Mouse (Mus musculus) granulocyte monocyte progenitor cell, adult 5-6 weeks (primary cell): ENCODE measurements around the gene Ccr1. TPM values are rescaled to one million over a fixed set of nuclear protein-coding genes. Genes with fewer than 3 reads are reported as not detected.
A peak's percentile ranks its signal among the peaks of the same experiment; 100 is the strongest.
"Not testable (repeated sequence)": the region's sequence is repeated elsewhere in the genome, so short reads cannot be mapped to it uniquely, and the experiment has no call there.

Experiments
- ATAC-seq: replicated peaks from 2 replicates; pipeline ENCODE4 v1.8.0; 2016; ENCODE audit warnings: mild to moderate bottlenecking, moderate TSS enrichment, inconsistent platforms; ENCODE audit not compliant: poor library complexity, severe bottlenecking
- total RNA-seq, 2 experiments: library from RNA; stranded (forward) in 1 of 2; stranded (reverse) in 1 of 2; fragments of 200-712, 200-1000 nt in 1 of 2; fragments of >200 nt in 1 of 2; fragmentation: Nextera tagmentation in 1 of 2; gene quantifications; 2 replicates each; pipeline ENCODE4 v1.2.3; 2014 to 2017

Gene Ccr1
- total RNA-seq (2014; fragmentation: Nextera tagmentation) (2.1 and 3.8 TPM in 2 replicates), total RNA-seq (2017) (4.7 and 5.6 TPM in 2 replicates)

DNA sequence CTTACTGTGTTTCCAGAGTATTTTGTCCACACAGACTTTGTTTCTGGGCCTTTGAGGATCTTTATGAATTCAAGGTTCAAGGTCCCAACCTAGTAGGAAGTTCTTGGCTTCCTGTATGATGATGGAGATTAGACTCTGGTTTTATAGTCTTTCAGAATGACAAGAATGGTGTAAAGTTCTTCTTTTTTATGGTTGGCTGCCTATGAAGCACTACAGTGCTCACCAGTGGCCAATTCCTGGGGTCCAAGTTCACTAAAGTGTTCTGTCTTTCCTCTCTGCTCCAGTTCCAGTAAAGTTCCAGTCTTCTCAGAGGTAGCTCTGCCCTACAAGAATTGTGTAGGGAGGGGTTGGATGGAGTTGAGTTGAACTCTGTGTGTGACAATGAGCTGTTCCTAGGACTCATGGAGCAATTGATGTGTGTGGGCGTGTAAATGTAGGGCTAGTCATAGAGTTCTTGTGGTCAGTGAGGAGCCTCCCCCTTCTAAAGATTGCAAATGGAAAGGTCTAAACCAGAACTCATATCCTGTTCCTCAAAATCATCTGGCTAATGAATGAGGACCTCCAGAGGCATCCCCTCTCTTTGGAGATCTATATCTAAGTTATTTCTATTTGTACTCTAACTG is at the start of gene Ccr1:
Ccr1 (minus strand) TSS at position 403 of the 623 bp plus-strand sequence.
- ATAC-seq: peak; percentile 81

DNA sequence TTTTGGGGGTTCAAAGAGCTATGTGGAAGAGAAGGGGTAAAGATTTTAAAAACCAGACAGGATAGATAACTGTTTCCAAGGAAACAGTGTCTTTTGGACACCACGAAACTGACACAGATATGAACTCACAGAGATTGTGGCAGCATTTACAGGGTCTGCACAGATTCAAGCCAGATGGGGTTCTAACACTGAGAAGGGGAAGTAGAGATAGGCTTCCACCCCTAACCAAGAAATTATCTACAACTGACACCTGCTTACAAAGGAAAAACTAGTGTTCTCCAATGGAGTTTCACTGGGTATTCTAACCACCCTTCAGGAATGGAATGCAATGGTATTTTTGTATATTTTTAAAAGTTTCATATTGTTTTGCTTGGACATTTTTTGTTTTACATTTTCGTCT is 47.6 kb upstream of the Ccr1 start:
- peak; percentile 70 for ATAC-seq

DNA sequence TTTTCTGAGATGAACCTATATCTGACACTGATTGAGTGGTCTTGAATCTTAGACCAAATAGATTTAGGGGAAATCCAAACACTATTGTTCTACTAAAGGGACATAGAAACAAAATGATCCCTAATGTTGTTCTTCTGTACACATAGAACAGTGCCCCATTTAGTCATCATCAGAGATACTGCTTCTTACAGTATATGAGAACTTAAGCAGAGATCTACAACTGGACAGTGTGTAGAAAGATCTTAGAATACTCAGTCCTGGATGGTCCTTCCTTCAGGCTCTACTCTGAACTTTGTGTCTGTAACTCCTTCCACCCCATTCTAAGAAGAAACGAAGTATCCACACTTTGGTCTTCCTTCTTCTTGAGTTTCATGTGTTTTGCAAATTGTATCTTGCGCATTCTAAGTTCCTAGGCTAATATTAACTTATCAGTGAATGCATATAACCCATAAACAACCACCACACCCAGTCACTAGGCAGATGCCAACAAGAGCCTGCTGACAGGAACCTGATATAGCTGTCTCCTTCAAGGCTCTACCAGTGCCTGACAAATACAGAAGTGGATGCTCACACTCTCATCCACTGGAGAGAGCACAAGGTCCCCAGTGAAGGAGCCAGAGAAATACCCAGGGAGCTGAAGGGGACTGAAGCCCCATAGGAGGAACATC is 46.6 kb upstream of the Ccr1 start:
- ATAC-seq: no peak

DNA sequence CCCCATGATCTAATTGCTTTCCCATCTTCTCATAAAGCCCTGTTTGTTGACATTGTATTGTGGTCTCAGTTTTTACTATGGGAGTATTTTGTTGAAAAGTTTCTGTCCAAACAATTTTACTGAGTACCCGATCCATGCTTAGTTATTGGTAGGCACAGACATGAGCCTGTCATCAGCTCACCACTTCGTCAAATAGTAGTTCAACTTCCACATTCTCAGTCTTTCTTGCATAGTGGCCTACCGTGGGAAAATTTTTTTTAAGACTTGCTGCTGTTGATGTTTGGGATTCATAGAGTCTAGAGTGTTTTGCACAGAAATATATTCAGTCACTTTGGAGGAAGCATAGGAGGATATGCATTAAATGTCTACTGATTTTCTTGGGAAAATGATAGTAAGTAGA is 44.8 kb upstream of the Ccr1 start:
- ATAC-seq: no peak

DNA sequence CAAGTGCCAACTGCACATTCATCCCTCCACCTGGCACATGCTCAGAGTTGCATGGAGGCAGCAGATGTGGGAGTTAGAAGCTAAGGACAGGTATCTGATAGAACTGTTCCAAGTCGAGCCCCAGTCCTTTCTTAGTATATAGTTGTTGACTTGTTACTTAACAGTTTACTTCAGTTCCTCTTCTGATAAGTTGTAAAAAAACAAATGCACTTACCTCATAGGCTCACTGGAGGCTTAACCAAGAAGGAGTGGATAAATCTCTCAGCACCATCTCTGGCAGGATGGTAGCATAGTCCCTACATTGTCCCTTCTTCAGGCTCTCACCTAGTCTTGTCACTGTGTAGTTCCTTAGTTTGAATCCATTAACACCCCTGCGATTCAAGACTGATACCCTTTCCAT is 44.2 kb upstream of the Ccr1 start:
- peak; percentile 33; the same call in 1 of the 2 replicates for ATAC-seq

DNA sequence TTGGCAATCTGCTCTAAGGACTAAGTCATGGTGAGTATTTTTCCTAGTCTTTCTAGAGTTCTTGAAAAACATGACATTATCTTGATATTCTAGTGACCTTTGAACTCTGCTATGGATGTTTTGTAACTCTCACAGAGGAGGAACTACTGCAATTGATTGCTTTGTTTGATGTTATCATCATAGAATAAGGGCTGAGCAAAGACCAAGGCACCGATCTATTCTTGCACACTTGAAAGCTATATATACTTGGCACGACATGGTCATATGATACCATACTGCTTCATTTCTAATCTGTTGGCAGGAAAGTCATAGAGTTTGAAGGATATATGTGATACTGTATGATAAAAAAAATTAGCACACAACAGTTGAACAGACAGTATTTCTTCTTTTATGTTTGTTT is 31.3 kb upstream of the Ccr1 start:
- ATAC-seq: no peak; the same call in 1 of the 2 replicates

DNA sequence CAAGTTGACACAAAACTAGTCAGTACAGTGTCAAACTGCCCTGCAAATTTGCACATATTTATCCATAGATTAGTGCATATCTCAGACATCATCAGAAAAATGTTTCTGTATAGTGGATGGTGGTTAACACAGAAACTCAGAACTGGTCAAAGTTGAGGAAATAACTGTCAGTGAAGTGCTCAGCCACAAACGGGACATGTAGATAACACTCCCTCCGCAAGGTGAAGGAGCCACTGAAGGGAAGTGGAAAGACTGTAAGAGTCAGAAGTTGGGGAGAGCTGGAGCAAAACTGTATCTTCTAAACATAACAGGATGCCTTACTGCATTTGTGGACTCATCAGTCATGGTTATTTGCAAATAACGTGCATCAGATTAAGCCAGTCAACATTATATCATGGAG is 29.2 kb upstream of the Ccr1 start:
- ATAC-seq: peak; percentile 56

DNA sequence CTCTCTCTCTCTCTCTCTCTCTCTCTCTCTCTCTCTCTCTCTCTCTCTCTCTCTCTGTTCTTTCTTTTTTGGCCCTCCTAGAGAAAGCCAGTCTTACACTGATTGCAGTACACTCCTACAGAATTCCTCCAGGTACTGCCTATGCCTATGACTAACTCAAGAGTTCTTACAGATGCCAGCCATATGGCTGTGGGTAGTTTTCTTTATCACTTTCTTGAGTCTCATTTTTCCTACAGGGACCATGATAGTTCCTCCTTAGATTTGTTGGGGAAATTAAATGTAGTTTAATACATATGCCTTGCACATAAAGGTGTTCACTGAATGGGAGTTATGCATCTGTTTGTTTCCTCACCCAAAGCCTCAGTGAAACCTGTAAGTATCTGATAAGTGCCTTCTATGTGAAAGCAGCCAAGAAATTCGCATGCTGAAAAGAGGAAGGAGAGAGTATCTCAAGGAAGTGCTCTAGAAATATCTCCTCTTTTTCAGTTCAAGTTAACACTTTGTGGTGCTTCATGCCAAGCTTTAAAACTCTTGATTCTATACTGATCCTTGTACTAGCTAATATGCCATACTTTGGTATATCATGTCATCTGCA is 22.9 kb upstream of the Ccr1 start:
- peak; percentile 78 for ATAC-seq

DNA sequence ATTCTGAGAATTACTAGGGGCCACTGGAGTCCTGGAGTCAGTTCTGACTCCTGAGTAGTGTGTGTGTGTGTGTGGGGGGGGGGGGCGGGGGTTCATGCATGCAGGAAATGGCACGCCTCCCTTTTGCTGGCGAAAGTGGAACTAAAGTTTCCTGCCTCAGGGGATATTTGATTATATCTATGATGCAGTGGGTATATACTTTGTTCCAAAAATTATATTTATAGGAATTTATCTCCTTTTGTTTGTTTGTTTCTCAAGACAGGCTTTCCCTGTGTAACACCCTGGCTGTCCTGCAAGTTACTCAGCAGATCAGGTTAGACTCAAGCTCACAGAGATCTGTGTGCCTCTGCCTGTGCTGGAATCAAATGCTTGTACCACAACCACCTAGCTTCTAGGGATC is 21.2 kb upstream of the Ccr1 start:
- ATAC-seq: peak; percentile 36; the same call in 1 of the 2 replicates

DNA sequence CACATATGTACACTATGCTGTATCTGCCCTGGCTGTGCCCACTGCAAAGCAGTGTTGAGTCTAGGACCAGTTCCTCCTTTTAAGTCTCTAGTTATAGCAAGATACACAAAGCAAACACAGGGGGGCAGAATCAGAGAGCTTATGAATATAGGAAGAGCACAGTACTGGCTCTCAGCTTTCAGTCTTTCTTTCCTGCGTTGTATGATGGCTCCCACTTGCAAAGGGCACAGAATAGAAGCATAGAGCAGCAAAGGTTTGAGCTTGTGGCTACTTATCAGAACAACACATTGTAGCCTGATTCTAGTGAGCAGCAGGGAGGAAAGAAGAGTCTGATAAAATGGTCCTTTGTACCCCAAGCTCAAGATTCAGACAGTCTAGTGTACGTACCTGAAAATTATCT is 17.7 kb upstream of the Ccr1 start:
- ATAC-seq: peak; percentile 86

DNA sequence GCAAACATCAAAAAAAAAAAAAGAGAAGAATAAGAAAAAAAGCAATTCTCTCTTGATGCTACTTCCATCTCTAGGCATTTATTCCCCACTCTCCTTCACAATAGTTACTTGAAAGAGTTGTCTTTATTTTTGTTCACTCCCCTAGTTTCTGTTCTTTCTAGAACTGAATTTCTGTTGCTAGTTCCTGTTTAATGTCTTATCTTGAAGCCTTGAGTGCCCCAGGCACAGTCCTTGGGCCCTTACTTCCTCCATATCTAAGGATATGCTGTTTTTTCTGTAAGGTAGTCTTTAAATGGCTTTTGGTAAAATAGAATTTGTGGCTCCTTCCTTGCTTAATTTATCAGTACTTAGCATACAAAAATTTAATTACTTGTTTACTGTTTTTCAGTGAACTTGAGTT is 16.5 kb upstream of the Ccr1 start:
- peak; percentile 58 for ATAC-seq

DNA sequence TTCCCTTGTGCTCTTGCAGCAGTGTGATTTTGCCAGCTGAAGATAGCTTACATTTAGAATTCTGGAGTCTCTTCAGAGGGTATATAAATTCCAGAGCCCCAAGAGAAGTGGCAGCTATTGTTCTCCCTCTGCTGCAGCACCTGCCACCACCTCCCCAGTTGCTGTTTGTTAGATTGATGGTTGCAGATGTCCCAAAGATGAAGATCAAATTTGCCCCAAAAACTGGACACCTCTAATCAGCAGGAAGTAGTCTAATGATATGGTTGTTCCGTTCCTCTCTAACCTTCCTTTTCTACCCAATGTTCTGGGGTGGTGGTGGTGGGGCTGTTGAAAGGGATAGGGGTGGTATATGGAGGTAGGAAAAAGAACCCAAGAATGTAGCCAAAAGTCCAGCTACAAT is 14.2 kb upstream of the Ccr1 start:
- no peak for ATAC-seq

DNA sequence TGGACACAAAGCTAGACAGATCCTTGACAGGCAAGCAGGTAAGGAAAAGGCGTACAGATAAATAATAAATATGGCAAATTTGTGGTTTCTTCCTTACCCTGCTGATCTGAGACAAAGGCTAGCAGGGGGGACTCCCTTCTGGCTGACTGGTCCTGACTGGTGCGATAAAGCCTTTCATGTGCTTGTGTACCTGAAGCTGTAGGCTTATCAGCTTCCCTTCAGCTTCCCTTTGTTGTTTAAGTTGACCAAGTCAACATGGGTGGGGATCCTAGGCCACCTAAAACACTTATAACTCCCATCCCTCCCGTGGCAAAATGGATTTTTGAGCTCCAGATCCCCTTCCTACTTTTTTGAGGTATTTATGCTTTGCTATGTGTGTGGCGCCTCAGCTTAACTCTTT is 13.4 kb upstream of the Ccr1 start:
- ATAC-seq: no peak

DNA sequence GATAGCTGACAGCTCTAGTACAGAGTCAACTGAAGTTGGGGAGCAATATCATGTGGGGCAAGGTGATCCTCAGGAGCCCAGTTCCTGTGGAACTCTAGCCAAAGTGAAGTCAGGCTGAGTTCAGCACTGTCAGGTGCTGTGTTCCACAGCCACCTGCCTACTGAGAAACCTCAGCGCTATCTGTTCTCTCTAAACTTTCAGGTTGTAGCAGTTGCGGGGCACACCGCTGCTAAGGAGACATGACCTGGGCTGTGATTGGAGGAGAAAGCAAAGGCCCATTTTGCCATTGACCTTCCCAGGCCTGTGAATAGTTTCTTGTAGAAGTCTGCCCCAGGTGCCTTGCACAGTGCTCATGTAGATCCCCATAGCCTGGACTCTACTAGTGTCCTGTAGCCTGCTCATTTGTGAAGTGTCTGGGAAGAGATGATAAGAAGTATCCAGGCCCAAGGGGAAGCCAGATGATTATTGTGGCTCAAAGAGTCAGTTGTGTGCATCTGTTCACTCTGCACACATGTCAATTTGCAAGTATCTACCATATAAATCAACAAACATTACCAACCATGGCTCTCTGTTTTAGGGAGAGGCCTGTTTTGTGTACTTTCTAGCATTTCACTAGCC is 12.5 kb upstream of the Ccr1 start:
- ATAC-seq: not testable (repeated sequence)

DNA sequence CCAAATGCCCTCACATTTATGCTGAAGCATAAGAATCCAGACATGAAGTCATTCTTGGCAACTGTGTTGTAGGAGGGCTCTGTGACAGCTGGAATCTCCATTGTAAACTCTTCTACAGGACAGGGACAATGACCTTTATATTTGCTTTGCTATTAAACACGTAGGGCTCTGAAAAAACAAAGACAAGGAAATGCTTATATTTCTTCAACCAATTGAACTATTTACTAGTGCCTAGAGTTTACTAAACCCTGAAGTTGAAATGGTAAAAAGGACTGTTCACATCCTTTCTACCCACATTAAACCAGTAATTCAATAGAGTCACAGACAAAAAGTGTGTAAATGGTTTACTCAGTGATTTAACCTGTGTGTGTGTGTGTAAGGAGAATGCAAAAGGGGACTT is 9.8 kb upstream of the Ccr1 start, which contains the start of gene Ccr1l1:
Ccr1l1 (minus strand) TSS at position 101 of the 400 bp plus-strand sequence.
- ATAC-seq: no peak

DNA sequence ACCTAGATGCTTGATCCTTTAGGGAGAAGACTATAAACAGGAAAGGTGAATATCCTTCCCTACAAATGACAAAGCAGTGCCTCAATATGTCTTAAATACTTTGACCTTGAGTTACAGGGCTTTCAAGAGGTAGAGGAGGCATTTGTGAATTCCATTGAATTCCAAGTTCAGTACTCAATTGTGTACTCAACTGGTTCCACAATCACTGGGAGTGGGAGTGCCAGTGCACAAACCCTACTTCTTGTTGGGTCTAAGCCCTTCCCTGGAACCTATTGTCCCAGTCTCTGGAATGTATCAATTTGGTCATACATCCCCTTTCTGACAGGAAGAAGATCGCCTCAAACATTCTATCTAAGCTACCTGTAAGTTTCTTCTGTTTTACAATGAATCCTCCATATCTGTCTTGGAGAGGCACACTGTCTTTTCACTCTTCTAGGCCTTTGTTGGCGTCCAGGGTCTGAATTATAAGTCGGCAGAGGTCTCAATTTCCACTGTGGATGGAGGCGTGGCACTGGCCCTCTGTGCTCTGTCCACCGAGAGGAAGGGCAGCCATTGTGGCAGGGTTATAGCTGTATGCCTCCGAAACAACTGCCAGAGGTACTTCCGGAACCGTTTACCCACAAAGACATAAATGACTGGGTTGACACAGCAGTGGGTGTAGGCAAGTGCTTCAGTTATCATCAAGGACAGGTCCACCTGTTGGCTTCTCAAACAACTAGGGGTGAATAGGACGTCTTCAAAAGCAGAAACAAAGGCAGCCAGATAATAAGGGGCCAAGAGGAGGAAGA is 8.6 kb upstream of the Ccr1 start:
- no peak for ATAC-seq

DNA sequence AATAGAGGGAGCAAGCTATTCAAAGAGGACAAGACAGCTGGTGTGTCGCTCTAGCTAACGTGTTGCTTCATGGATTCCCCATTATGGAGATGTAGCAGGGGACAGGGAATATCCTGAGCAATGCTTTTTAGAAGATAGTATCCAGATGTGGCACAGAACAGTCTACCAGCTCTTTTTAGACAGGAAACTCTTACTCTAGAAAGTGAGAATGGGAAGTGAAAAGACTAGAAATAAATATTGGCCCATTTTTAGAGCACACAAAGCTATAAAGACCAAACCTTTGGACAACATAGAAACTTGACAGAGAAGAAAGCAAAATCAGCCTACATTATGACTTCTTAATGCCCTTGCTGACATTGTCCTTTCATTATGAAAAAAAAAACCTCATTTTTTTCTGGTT is 7.1 kb upstream of the Ccr1 start:
- no peak for ATAC-seq

DNA sequence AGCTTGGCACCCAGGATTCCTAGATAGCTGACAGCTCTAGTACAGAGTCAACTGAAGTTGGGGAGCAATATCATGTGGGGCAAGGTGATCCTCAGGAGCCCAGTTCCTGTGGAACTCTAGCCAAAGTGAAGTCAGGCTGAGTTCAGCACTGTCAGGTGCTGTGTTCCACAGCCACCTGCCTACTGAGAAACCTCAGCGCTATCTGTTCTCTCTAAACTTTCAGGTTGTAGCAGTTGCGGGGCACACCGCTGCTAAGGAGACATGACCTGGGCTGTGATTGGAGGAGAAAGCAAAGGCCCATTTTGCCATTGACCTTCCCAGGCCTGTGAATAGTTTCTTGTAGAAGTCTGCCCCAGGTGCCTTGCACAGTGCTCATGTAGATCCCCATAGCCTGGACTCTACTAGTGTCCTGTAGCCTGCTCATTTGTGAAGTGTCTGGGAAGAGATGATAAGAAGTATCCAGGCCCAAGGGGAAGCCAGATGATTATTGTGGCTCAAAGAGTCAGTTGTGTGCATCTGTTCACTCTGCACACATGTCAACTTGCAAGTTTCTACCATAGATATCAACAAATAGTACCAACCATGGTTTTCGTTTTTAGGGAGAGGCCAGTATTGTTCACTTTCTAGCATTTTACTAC is 1.5 kb downstream of the Ccr1 start:
- not testable (repeated sequence) for ATAC-seq

DNA sequence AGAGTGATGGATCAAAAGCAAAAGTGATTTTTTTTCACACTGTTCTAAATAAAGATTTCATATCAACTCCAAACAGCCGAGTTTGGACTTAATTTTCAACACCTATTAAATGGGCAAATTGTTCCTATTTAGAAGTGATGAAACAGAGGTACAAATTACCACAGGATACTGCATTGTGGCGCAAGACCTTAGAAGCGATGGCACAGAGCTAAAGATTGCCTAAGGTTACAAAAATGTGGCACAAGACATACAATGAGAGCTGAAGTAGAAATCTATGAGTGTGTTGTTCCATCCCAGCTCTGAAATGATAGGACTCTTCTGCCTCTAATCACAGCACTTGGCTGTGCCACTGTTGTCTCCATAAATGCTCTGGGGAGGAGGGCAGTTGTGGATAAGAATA is 3.7 kb downstream of the Ccr1 start:
- peak; percentile 86 for ATAC-seq

DNA sequence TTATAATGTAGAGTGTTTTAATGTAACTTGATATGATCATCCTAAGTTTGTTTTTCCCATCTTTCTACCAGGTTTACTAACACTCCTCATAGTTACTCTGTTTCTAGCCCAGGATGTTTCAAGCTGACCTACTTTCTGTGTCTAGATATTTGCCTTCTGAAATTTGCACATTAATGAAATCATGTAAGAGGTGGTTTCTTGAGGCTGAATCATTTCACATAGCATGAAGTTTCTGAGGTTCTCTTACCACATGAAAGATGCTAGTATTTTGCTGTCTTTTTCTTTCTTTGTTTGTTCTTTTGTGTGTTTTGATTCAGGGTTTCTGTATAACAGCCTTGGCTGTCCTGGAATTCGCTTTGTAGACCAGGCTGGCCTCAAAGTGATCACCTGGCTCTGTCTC is 8.3 kb downstream of the Ccr1 start:
- no peak for ATAC-seq
